Mouse (Mus musculus) brain, embryonic 14.5 days (tissue): ENCODE measurements at regions not wholly inside any gene's neighbourhood (a gene's known extent, or its start where the extent isn't known, plus 50 kb on each side); places are given as distances from the start of the nearest gene placed in this dataset.

ENCODE experiments used
- DNase-seq: peaks from one replicate; pipeline ENCODE4 v3.0.0-alpha.2; 2011; ENCODE audit warnings: low read depth
- CTCF ChIP-seq: fragments of 200-500 bp; IDR thresholded peaks from 2 replicates; pipeline ENCODE4 v1.5.1; 2012; ENCODE audit warnings: inconsistent platforms, mild to moderate bottlenecking, moderate library complexity, borderline replicate concordance; ENCODE audit not compliant: insufficient read depth, insufficient read length; ENCODE audit errors: extremely low read depth
- POLR2A ChIP-seq: fragments of 200-500 bp; IDR thresholded peaks from 2 replicates; pipeline ENCODE4 v1.6.1; 2012; ENCODE audit warnings: mild to moderate bottlenecking, inconsistent platforms, borderline replicate concordance; ENCODE audit not compliant: poor library complexity, insufficient read depth, insufficient read length, severe bottlenecking; ENCODE audit errors: extremely low read depth

DNA sequence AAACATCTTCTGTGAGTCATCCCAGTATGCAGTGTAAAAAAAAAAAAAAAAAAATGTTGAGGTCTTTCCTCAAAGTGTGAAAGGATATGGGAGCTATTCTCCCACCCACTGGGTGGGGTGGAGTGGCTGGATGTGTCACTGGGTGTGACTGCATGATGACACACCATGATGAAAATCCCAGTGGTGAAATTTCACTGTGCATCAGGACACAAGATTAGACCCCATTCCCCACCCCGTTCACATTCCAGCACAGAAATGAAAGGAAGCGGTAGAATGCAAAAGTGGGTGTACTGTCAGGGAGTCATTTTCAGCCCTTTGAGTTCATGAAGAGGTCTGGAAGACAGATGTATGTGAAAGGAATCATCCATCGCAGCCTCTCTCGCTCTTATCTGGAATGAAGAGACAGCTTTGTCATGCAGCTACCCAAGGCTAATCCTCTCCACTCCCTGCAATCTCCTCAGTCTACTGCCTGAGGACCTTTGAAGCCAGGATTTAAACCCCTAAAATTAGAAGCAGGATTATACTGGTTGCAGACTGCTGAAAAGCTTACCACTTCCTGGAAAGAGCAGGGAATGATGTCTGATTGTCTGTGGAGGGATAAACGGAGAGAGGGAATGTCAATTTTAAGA lies 405.6 kb upstream of the Atp2b1 start:
- peak; percentile 29 for DNase-seq
- TF ChIP-seq POLR2A (no peak), CTCF (no peak)

DNA sequence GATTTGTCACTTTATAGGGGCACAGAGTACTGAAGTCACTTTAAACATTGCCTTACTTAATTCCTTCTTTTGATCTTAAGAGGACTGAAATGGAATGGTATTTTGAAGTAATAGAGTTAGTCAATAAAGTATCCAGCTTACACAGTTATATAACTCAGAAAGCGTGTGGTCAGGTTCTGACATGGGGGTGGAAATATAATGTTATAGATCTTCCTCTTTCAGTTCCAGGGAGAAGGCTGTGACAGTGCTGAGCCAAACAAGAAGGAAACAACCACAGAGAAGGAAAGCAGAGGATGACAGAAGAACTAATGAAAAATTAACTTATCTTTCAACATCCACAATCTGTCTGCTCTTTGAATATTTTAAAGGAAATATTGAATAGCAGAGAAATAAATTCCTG lies 399.4 kb upstream of the Atp2b1 start:
- no peak for DNase-seq
- TF ChIP-seq CTCF: no peak
- TF ChIP-seq POLR2A: no peak

DNA sequence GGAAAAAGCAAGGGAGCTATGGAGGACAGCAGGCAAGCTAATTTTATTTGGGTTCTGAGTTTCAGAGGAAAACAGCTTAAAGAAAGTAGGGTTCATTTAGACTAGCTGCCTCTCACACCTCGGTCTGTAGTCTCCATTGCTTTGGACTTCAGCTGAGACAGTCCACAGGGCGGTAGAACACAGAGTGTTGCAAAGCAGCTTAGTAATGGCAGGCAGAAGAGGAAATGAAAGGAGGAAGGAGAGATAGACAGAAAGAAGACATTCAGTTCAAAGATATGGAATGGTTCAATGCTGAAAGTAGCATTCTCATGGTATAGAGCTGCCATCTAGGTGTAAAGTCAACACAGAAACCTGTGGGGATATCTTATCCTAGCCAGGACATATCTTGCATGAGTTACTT lies 396.6 kb upstream of the Atp2b1 start:
- no peak for DNase-seq
- TF ChIP-seq CTCF (no peak), POLR2A (no peak)

DNA sequence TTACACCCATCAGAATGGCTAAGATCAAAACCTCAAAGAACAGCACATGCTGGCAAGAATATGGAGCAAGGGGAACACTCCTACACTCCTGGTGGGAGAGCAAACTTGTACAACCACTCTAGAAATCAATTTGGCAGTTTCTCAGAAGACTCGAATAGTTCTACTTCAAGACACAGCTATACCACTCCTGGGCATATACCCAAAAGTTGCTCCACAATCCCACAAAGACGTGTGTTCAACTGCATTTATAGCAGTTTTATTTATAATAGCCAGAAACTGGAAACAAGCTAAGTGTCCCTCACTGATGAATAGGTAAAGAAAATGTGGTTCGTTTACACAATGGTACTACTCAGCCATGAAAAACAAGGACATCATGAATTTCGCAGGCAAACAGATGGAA lies 384.6 kb upstream of the Atp2b1 start:
- TF ChIP-seq CTCF (no peak), POLR2A (no peak)
- no peak for DNase-seq

DNA sequence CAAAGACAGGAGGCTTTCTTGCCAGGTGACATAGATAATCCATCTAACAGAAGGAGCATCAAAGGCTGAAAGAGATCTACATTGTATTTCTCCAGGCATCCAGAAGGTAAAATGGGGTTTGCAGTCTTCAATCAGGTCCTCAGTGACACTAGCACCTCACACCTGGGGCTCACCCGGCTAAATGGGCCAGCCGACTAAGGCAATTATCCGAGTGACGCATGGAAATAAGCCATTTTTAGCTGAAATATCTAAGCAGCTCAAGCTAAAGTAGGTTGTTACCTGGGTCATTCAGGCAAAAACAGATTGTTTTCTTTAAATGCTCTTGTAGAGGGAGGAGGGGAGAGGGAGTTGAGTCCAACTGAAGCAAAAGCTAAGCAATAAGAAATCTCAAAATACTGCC lies 382.8 kb upstream of the Atp2b1 start:
- no peak for DNase-seq

DNA sequence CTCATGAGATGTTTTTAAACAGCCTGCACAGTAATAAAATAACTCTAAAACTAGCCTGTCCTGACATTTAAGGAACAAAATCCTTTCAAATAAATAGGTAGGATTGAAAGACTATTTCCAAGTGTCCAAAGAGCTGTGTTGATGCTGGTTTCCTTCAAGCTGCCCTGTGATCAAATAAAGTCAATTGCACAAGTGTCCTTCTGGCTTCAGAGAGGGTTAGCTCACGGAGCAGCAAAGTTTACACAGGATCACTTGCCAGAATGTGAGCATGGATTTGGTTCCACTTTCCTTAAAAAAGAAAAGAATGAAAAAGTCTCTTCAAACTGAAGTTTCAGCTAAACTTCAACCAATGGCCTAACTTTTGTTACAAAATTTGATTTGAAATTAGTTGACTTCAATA lies 375.5 kb upstream of the Atp2b1 start:
- TF ChIP-seq CTCF (no peak), POLR2A (no peak)
- DNase-seq: no peak

More for the DNA sequence above, 382.8 kb upstream of the Atp2b1 start:
- TF ChIP-seq POLR2A (no peak), CTCF (no peak)

DNA sequence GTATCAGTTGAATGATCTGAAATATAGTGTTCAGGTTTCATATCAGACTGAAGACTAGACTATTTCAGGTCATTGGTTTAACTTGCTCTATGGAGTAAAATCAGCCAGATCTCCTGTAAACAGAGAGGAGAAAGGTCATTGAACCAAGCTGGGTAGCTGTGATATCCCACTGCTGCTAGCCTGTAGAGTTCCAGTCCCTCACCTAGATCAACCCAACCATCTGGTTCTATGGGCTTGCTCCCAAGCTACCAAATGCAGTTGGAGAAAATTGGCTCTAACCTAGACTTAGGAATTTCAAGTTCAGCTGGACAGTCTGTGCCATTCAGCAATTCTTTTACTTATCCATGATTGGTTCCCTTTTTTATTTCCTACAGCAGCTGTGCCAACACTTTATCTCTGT lies 373.1 kb upstream of the Atp2b1 start:
- TF ChIP-seq CTCF (no peak), POLR2A (no peak)
- DNase-seq: no peak

DNA sequence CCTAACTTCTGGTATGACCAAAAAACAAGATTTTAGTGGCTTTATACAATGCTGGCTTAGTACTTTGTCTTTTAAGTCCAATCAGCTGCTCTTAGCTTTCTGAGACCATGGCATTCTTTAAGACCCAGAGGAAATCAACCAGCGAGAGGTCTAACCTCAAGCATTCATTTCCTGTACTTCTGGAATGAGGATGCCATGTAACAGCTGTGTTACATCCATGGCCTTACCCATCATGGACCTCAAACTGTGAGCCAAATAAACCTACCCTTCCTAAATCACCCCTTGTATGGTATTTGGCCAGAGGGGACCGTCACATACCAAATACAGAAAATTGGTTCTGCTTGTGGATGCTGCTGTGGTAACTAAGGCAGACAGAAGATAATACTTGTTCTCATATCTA lies 372.1 kb upstream of the Atp2b1 start:
- DNase-seq: no peak
- no peak for TF ChIP-seq POLR2A
- TF ChIP-seq CTCF: no peak

DNA sequence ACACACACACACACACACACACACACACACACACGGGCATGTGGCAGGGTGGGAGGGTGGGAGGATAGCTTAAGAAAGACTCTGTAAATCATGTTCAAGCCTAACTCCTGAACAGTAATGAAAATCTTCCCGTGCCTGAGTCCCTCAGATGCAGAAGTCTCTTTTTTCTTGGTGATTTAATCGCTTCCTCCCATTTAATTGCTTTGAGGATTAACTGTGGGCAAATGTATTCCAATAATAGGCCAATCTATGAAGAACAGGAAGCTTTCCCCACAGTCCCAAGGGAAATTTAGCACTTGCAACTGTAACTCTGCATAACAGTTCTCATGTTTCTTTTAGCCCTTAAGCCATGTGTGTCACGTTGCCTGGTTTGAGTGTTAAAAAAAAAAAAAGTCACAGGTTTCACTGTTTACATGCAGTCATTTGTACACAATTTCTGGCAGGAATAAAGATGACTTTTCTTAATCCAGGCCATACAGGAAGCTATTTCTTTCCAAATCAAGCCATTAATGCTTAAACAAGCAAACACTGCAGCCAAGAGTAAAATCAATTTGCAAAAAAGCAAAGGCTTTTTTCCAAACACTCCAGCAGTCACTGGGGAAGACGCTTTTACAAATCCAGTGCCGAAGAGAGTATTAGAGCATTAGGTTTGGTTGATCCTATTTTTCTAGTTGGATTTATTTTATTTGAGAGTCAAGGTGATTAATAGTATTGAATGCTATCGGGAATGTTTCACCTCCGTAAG lies 370.8 kb upstream of the Atp2b1 start:
- TF ChIP-seq POLR2A (no peak), CTCF (no peak)
- peak; percentile 86 for DNase-seq

DNA sequence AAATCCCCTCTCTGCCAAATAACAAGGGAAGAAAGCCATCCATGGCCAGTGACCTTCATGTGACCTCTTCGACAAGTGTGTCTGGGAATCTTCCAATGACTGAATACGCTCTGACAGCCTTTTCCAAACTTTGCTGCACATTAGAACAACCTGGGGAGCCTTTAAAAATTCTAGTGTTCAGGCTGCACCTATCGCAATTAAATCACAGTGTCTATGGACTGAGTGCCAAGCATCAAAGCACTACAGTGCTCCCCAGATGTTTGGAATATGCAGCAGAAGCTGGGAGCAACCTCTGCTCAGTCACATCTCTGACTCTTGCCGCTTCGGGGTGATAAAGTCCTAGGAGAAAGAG lies 370.2 kb upstream of the Atp2b1 start:
- no peak for DNase-seq
- TF ChIP-seq CTCF (no peak), POLR2A (no peak)

DNA sequence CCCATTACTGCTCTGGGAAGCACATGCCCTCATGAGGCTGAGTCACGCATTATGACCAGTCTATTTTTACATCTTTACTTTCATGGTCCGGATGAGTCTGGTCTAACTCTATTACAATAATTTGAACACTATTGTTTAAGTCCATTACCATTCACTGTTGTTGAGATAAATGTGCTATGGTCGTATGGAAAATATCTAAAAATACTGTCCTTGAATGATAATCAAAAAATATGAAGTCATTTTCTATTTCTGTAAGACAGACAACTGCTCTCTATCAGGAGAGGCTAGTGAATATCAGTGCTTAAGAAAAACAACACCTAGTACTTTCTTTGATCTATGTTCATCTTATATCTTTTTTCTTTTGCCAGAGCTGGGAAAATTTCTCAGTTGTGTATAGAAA lies 359.6 kb upstream of the Atp2b1 start:
- DNase-seq: no peak
- TF ChIP-seq POLR2A (no peak), CTCF (no peak)

DNA sequence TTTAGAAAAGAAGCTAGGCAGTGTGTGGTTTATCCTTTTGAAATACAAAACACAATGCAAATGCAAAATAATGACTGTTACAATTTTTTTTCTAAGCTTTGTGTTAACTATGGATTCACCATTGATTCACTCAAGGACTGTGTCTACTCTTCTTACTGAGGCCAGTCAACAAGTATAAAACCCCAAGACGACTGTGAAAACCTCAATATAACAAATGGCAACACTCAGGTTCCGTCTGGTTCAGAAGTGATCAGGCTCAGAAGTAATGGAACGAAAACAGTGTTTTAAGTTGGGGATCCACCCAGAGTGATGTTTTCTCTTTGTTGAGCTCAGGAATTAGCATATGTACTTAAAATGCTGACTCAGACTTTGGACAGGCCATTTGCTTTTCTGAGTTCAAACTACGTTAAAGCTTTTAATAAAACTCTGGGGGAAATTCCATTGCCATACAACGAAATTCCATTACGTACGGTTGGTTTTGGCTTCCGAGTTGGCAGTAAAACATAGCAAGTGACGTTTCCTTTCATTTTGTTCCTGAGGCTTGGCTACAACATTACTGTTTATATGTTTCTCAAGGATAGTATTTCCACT lies 356.6 kb upstream of the Atp2b1 start:
- no peak for DNase-seq
- TF ChIP-seq POLR2A: no peak
- TF ChIP-seq CTCF: no peak
